8 mouse cellular contexts compared by ENCODE assay signal in genomic region chr5:115441205-115441849, GRCm38 (mm10). TPM values are rescaled to one million over a fixed set of nuclear protein-coding genes. Genes with fewer than 3 reads are reported as not detected.
DNase-seq lines count a peak whose midpoint lies in the region; ATAC-seq lines count a peak whose summit lies in the region.

No protein-coding gene starts in this region.

- peaks cover 9% of the 10 kb centered on the region for H3K36me3 ChIP-seq in heart, embryonic 11.5 days (ENCODE audit: control insufficient read depth, insufficient read depth, low read length)
- peaks cover 94% of the 10 kb centered on the region for H3K36me3 ChIP-seq in limb, embryonic 10.5 days
- peaks cover 43% of the 10 kb centered on the region for H3K36me3 ChIP-seq in stomach, embryonic 14.5 days (ENCODE audit: control insufficient read depth, insufficient read depth, low read length)

- H3K9me3 ChIP-seq in heart, embryonic 11.5 days (replicated peaks; ENCODE audit: control insufficient read depth, low read length), result no peaks in the 10 kb centered on the region
- no peaks in the 10 kb centered on the region for H3K9me3 ChIP-seq in limb, embryonic 10.5 days (replicated peaks)
- no peaks in the 10 kb centered on the region for H3K9me3 ChIP-seq in stomach, embryonic 14.5 days (ENCODE audit: control insufficient read depth, low read depth, low read length)

- ATAC-seq in heart, embryonic 11.5 days (replicated peaks; ENCODE audit: insufficient number of reproducible peaks, low FRiP score, low TSS enrichment), result no peak
- ATAC-seq in monocyte, adult 5-6 weeks (replicated peaks; ENCODE audit: insufficient number of reproducible peaks, low FRiP score, low TSS enrichment, poor library complexity, severe bottlenecking), result peak; percentile 71; the same call in 1 of the 2 replicates
- ATAC-seq in stomach, embryonic 14.5 days (ENCODE audit: insufficient number of reproducible peaks, insufficient read depth, low FRiP score, low read depth), result 0 out of 2 replicates have a peak, but pooled peaks have one; percentile 10

- no peak overlapping the region for H3K4me2 ChIP-seq in heart, embryonic 11.5 days
- no peak overlapping the region for H3K4me2 ChIP-seq in stomach, embryonic 14.5 days (replicated peaks; ENCODE audit: low read depth, low read length)

- no peak overlapping the region for H3K4me3 ChIP-seq in heart, embryonic 11.5 days (ENCODE audit: low read depth, low read length)
- no peak overlapping the region for H3K4me3 ChIP-seq in limb, embryonic 10.5 days
- no peak overlapping the region for H3K4me3 ChIP-seq in stomach, embryonic 14.5 days (ENCODE audit: low read depth, low read length)

- peaks cover 13% of the 10 kb centered on the region for H3K4me1 ChIP-seq in heart, embryonic 11.5 days (ENCODE audit: control insufficient read depth, insufficient read depth, low read length)
- peaks cover 42% of the 10 kb centered on the region for H3K4me1 ChIP-seq in limb, embryonic 10.5 days
- peaks cover 10% of the 10 kb centered on the region; the same call in 1 of the 2 replicates for H3K4me1 ChIP-seq in stomach, embryonic 14.5 days (ENCODE audit: control insufficient read depth, insufficient read depth, low read length)

- H3K9ac ChIP-seq in heart, embryonic 11.5 days (ENCODE audit: low read depth, low read length), result no peak overlapping the region
- H3K9ac ChIP-seq in stomach, embryonic 14.5 days (replicated peaks; ENCODE audit: low read depth, low read length), result no peak overlapping the region

- WGBS in heart, embryonic 11.5 days (ENCODE audit: insufficient replicate concordance), result 37% methylated on average over 14 of the region's 14 CpGs
- 48% methylated on average over 14 of the region's 14 CpGs for WGBS in limb, embryonic 10.5 days
- WGBS in stomach, embryonic 14.5 days, result 39% methylated on average over 14 of the region's 14 CpGs

- H3K27me3 ChIP-seq in heart, embryonic 11.5 days (ENCODE audit: control insufficient read depth, insufficient read depth, low read length), result no peaks in the 10 kb centered on the region
- no peaks in the 10 kb centered on the region for H3K27me3 ChIP-seq in limb, embryonic 10.5 days (ENCODE audit: low read depth, poor library complexity, severe bottlenecking)
- no peaks in the 10 kb centered on the region for H3K27me3 ChIP-seq in stomach, embryonic 14.5 days (ENCODE audit: control insufficient read depth, insufficient read depth, low read length)

- peak; percentile 95 for DNase-seq in heart, adult 11 months
- DNase-seq in cerebellum, postnatal 36 days, result peak; percentile 81 to 85
- DNase-seq in gastrocnemius, adult 18-20 months (ENCODE audit: low spot score), result peak; percentile 73
- peak; percentile 39 to 73 for DNase-seq in kidney, adult 8-10 months
- DNase-seq in limb, embryonic 10.5 days (ENCODE audit: low spot score), result peak; percentile 85

- H3K27ac ChIP-seq in heart, embryonic 11.5 days (ENCODE audit: low read depth, low read length), result no peak overlapping the region
- H3K27ac ChIP-seq in limb, embryonic 10.5 days, result no peak overlapping the region; the same call in 1 of the 2 replicates
- no peak overlapping the region for H3K27ac ChIP-seq in stomach, embryonic 14.5 days (ENCODE audit: low read length)

RNA-seq across cellular contexts. Expression of gene Msi1, which starts 11.9 kb away (rescaled TPM):
- 7.6 and 9.4 TPM in 2 replicates for polyA plus RNA-seq in heart, embryonic 11.5 days (2014; fragmentation: Nextera tagmentation; extraction: Ambion mirVana)
- total RNA-seq in gastrocnemius, adult 18-20 months (2021), result under 1 TPM in 1 of 2 experiments, not detected in 1; 0.57 TPM
- polyA plus RNA-seq in limb, embryonic 10.5 days (2016; fragmentation: Nextera tagmentation; extraction: Ambion mirVana), result 54.0 and 60.6 TPM in 2 replicates
- not detected in 3 replicates for total RNA-seq in monocyte, adult 5-6 weeks (2017)
- polyA plus RNA-seq in stomach, embryonic 14.5 days (2014; fragmentation: Nextera tagmentation; extraction: Ambion mirVana), result 15.7 and 17.2 TPM in 2 replicates

RNA-seq across cellular contexts. Expression of gene Pla2g1b, which starts 24.7 kb away (rescaled TPM):
- 1.0 and 1.2 TPM in 2 replicates for polyA plus RNA-seq in heart, embryonic 11.5 days (2014; fragmentation: Nextera tagmentation; extraction: Ambion mirVana)
- not detected for total RNA-seq in gastrocnemius, adult 18-20 months (2021)
- not detected in 2 replicates for polyA plus RNA-seq in limb, embryonic 10.5 days (2016; fragmentation: Nextera tagmentation; extraction: Ambion mirVana)
- not detected in 3 replicates for total RNA-seq in monocyte, adult 5-6 weeks (2017)
- polyA plus RNA-seq in stomach, embryonic 14.5 days (2014; fragmentation: Nextera tagmentation; extraction: Ambion mirVana), result 16.7 and 20.2 TPM in 2 replicates

RNA-seq across cellular contexts. Expression of gene Sirt4, which starts 43.2 kb away (rescaled TPM):
- polyA plus RNA-seq in heart, embryonic 11.5 days (2014; fragmentation: Nextera tagmentation; extraction: Ambion mirVana), result 15.8 and 19.2 TPM in 2 replicates
- total RNA-seq in gastrocnemius, adult 18-20 months (2021), result 10 to 100 TPM; 14.8 to 16.5 TPM
- polyA plus RNA-seq in limb, embryonic 10.5 days (2016; fragmentation: Nextera tagmentation; extraction: Ambion mirVana), result 16.0 and 18.5 TPM in 2 replicates
- 5.2 to 10.7 TPM (median 7.8 TPM) in 3 replicates for total RNA-seq in monocyte, adult 5-6 weeks (2017)
- 20.9 and 23.5 TPM in 2 replicates for polyA plus RNA-seq in stomach, embryonic 14.5 days (2014; fragmentation: Nextera tagmentation; extraction: Ambion mirVana)
